Mouse (Mus musculus): ENCODE data around the gene Sh3yl1.
A peak's percentile ranks its signal among the peaks of the same experiment; 100 is the strongest.

Sh3yl1 gene

DNA sequence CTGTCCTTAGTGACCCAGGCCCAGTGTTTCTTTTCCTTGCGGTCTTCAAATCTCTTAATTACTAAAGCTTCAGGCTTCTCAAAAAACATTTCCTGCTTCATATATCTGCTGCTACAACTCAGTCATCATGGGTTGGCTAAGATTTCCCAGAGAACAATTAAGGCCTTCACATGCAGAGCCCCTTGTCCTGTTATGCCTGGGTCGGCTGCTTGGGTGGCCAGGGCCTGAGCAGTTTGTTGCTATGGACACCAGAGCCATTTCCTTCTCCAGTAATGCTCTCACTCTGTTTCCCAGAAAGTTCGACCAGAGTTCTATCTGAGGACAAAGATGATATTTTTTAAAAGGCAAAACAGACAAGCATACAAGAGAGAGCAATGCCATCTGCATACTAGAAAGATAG lies 32.7 kb downstream of the Sh3yl1 start:
- DNase-seq = no peak

DNA sequence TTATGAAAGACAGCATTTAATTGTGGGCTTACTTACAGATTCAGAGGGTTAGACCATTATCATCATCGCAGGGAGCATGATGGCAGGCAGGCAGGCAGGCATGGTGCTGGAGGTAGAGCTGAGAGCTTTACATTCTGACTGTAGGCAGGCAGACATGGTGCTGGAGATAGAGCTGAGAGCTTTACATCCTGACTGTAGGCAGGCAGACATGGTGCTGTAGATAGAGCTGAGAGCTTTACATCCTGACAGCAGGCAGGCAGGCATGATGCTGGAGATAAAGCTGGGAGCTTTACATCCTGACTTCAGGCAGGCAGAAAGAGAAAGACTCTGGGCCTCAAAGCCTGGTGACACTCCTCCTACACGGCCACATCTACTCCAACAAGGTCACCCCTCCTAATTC lies 59.2 kb downstream of the Sh3yl1 start:
- DNase-seq = no peak

DNA sequence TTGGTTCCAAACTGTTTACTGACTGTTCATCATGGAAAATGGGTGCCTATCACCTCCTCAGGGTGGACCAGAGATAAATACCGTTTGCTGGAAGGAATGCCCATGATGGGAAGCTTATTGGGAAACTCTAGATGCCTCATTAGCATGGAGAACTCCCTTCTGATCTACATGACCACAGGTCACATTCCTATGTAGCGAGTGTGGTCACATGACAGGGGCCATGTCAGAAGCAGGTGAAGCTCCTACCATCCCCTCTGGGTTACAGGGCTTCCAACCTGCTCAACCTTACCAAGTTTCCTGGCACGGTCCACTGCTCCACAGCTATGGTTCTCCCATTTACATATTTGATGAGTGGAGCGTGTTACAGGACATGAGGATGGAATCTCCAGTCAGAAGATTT lies 92.3 kb downstream of the Sh3yl1 start:
- peak; percentile 18 to 49 for DNase-seq

DNA sequence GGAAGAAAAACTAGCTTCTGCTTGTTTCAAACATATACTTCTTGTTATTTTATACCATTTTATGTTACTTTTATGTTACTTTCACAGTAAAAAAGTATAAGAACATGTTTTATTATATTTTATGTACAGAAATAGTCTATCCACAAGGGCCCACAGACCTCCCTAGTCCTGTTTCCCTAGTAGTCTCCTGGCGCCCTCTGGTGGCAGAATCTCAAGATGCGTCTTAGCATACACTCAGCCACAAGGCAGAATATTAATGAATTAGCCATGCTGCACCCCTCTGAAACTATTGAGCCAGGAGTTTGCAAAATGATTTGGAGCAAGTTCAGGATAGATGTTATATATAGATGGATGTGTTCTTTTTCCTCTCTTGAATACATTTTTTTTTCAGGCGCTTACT lies 93.5 kb downstream of the Sh3yl1 start:
- peak; percentile 83 to 94 for DNase-seq

DNA sequence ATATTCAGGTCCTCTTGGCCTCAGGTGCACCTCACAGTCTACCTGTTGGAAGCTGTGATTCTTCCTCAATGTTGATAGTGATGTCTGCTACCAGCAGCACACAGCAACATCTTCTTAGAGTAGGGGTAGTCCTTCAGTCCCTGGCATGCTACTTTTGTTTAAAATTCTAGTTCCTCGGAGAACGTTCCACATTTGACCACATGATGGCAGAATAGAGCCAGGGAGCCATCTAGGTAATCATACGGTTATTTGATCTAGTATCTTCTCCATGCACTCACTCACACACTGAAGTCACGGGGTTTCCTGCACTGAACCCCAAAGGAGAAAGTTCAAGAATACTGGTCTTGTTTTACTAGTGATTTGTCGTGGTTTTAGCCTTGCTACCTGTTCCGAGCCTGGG lies 96.7 kb downstream of the Sh3yl1 start:
- peak in 1 of 2 experiments; percentile 59 for DNase-seq
